Mouse (Mus musculus): ENCODE results near the gene Spindoc. TPM values are rescaled to one million over a fixed set of nuclear protein-coding genes. Genes with fewer than 3 reads are reported as not detected.
"Not testable (repeated sequence)": the region's sequence is repeated elsewhere in the genome, so short reads cannot be mapped to it uniquely, and the experiment has no call there.

Spindoc gene
- polyA plus RNA-seq, 1 experiment: 0.66 TPM

DNA sequence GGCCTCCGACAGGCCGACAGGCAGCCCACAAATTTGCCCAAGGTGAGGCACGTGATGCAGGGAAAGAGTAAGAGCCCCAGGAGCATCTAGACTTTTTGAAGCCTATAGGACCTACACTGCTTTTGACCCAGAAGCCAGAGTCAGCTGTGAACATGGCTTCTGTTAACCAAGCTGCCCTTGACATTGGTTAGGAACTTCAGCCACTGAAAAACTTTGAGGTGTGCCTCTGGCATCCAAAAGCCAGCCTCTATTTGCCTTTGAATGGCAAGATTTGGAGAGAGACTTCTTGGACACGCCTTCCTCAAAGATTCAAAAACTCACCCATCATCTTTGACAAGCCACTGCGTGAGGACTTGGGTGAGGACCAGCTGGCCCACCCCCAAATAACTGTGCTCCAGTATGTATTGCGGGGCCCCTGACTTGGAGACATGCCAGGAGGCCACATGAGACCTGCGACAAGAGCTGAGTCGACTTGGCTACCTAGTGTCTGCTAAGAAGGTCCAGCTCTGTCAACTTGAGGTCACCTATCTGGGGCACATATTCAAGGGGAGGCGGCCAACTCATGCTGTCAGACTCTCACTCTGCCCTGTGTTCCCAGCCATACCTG is 21.9 kb upstream of the Spindoc start:
- no peaks in the 10 kb centered on the region for H3K4me1 ChIP-seq (ENCODE audit: control insufficient read depth)
- H3K4me3 ChIP-seq (replicated peaks): no peak overlapping the region
- no peak for TF ChIP-seq GATA1 (IDR thresholded peaks at IDR 0.05; ENCODE audit: low read length)
- TF ChIP-seq TAL1 (IDR thresholded peaks at IDR 0.05; ENCODE audit: low read length): no peak
- no peaks in the 10 kb centered on the region for H3K9me3 ChIP-seq (ENCODE audit: control insufficient read depth, low read length)
- peaks cover 21% of the 10 kb centered on the region for H3K27me3 ChIP-seq (ENCODE audit: control insufficient read depth)
- no peaks in the 10 kb centered on the region for H3K36me3 ChIP-seq (ENCODE audit: control insufficient read depth)

DNA sequence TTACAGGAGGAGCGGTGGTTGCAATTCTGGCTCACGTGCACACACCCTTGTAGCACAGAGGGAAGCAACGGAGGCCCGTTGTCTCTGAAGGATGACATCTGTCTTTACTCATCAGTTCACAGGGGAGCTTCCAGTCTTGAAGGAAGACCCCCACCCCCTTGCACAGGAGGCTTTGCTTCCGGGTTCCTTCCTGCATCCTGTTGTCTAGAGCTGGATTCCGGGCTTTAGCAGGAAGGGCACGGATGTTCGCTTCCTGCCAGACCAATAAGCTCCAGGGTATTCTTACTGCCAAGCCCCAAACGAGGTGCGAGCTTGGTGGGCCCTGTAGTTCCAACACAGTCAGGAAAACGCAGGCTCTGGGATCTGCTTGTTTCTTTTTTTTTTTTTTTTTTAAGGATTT is 17.8 kb upstream of the Spindoc start:
- no peak for TF ChIP-seq GATA1 (IDR thresholded peaks at IDR 0.05; ENCODE audit: low read length)
- no peak for TF ChIP-seq TAL1 (IDR thresholded peaks at IDR 0.05; ENCODE audit: low read length)
- Histone ChIP-seq H3K27me3 (ENCODE audit: control insufficient read depth) (peaks cover 35% of the 10 kb centered on the region), H3K4me3 (replicated peaks) (no peak overlapping the region), H3K4me1 (ENCODE audit: control insufficient read depth) (no peaks in the 10 kb centered on the region), H3K36me3 (ENCODE audit: control insufficient read depth) (no peaks in the 10 kb centered on the region), H3K9me3 (ENCODE audit: control insufficient read depth, low read length) (no peaks in the 10 kb centered on the region; the same call in 1 of the 2 replicates)

DNA sequence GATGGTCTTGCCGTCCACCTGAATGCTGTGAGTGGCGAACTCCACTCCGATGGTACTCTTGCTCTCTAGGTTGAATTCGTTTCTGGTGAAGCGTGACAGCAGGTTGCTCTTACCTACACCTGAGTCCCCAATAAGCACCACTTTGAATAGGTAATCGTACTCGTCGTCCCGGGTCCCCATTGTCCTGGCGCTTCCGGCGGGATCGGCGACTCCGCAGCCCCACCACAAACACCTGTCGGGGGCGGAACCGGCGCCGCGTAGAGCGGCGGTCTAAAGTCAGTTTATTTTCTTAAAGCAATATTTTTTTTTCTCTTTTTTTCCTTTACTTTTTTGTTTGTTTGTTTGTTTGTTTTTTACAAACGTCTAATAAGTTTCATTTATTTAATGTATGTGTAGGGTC is 16.1 kb upstream of the Spindoc start:
- H3K36me3 ChIP-seq (ENCODE audit: control insufficient read depth); H3K4me3 ChIP-seq (replicated peaks); H3K9me3 ChIP-seq (ENCODE audit: control insufficient read depth, low read length); H3K4me1 ChIP-seq (ENCODE audit: control insufficient read depth): not testable (repeated sequence)
- H3K27me3 ChIP-seq (ENCODE audit: control insufficient read depth): peaks cover 35% of the 10 kb centered on the region

DNA sequence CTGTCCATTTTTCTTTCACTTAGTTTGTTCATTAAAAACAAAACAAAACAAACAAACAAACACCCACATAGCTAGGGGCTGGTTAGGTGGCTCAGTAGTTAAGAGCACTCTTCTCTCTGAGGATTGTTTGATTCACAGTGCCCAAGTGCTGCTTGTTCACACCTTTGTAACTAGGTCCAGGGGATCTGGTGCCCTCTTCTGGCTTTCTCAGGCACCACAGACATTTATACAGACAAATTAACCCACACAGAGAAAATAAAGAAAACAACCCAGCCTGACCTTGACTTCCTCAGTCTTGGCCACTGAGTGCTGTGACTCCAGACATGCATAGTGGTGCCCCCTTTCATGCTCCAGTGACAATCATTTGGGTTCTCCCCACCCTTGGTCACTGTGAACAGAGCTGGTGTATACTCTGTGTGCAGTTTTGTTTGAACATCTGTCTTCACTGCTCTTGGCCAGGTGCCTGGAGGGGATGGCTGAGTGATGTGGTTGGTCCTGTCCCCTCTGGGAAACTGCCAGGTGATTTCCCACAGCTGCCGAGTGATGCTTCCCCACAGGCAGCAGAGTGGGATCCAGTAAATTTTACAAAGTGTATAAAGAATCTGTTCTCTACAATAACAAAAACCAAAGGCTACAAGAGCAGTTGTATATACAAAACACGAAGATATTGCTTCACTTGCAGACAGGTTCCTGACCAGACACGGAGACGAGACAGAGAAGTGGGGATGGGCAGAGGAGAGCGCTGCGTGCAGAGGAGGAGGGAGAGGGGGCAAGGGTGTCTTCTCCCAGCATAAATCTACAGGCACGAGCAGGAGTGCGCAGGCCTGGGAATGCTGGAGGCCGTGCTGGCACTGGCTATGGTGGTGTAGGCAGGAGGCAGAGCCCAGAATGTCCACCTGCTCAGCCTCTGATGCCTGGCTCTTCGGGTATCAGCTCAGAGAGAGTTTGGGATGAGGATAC is 14.4 kb upstream of the Spindoc start:
- H3K4me3 ChIP-seq (replicated peaks); H3K9me3 ChIP-seq (ENCODE audit: control insufficient read depth, low read length); H3K36me3 ChIP-seq (ENCODE audit: control insufficient read depth); H3K4me1 ChIP-seq (ENCODE audit: control insufficient read depth): not testable (repeated sequence)
- peaks cover 30% of the 10 kb centered on the region for H3K27me3 ChIP-seq (ENCODE audit: control insufficient read depth)

DNA sequence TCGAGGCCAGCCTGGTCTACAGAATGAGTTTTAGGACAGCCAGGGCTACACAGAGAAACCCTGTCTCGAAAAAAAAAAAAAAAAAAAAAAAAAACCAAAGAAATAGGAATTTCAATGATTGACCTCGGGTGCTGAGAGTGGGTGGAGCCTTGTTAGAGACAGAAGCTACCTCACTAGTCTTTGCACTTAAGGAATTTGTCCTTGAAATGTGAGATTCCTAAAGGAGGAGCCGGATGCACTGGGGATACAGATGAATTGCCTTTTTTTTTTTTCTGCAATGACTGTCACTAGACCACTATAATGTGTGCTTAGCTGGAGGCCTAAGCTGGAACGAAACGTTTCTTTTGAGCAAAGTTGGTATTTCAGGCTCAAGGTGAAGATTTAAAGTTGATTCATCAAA is 5.7 kb upstream of the Spindoc start:
- Histone ChIP-seq H3K27me3 (ENCODE audit: control insufficient read depth) (no peaks in the 10 kb centered on the region), H3K36me3 (ENCODE audit: control insufficient read depth) (no peaks in the 10 kb centered on the region), H3K4me1 (ENCODE audit: control insufficient read depth) (peaks cover 6% of the 10 kb centered on the region), H3K4me3 (replicated peaks) (no peak overlapping the region), H3K9me3 (ENCODE audit: control insufficient read depth, low read length) (peaks cover 11% of the 10 kb centered on the region)
- TF ChIP-seq TAL1 (IDR thresholded peaks at IDR 0.05; ENCODE audit: low read length) (no peak), GATA1 (IDR thresholded peaks at IDR 0.05; ENCODE audit: low read length) (no peak)

DNA sequence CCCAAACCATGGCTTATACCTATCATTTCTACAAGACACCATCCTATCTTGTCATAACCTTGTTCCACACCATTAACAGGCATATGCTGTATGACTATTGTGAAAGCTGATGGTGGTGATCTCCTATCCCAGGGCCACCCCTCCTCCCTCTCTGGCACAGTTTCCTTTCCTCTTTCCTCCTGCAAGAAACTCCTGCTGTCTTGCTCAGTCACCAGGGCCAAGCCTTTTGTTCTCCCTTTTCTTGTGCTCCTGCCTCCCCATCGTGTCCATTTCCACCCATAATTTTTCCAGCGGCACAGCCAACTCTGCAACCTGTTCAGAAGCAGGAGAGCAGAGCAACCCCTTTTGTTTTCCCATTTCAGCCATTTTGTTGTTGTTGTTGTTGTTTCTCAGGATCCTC is 3.2 kb upstream of the Spindoc start:
- Histone ChIP-seq H3K4me1 (ENCODE audit: control insufficient read depth) (peaks cover 27% of the 10 kb centered on the region), H3K4me3 (replicated peaks) (no peak overlapping the region), H3K9me3 (ENCODE audit: control insufficient read depth, low read length) (peaks cover 8% of the 10 kb centered on the region), H3K27me3 (ENCODE audit: control insufficient read depth) (peaks cover 3% of the 10 kb centered on the region), H3K36me3 (ENCODE audit: control insufficient read depth) (no peaks in the 10 kb centered on the region)
- no peak for TF ChIP-seq GATA1 (IDR thresholded peaks at IDR 0.05; ENCODE audit: low read length)
- no peak for TF ChIP-seq TAL1 (IDR thresholded peaks at IDR 0.05; ENCODE audit: low read length)

DNA sequence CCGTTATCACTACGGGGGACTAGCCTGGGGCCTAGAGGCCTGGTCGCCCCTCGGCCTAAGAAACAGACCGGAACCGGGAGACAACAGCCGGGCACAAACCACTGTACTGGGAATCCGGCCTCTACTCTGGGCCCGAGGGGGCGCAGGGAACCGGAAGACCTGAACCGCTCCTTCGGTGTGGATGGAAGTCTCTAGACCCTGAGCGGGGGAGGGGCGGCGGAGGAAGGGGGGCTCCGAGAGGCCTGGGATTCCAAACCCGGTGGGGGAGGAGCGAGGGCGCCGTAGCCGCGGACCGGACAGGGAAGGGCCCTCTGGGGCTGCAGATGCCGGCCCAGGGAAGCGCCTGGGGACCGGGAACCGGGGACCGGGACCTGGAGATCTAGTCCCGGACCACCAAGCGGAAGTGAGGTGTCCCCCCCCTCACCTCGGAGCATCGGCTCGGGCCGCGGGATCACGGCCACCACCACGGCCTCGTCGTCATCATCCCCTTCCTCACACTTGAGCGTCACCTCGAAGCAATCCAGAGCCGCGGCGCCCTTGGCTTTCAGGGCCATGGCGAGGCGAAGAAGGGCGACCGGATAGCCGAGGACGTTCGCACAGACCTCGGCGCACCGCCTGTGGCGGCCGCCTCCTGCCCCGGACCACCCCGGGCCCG is 419 bp downstream of the Spindoc start:
- H3K4me1 ChIP-seq (ENCODE audit: control insufficient read depth): peaks cover 45% of the 10 kb centered on the region
- H3K27me3 ChIP-seq (ENCODE audit: control insufficient read depth): peaks cover 3% of the 10 kb centered on the region
- TF ChIP-seq GATA1 (IDR thresholded peaks at IDR 0.05; ENCODE audit: low read length) (no peak), TAL1 (IDR thresholded peaks at IDR 0.05; ENCODE audit: low read length) (no peak)
- H3K9me3 ChIP-seq (ENCODE audit: control insufficient read depth, low read length): no peaks in the 10 kb centered on the region
- H3K4me3 ChIP-seq (replicated peaks): peak overlapping the region; percentile 84
- no peaks in the 10 kb centered on the region for H3K36me3 ChIP-seq (ENCODE audit: control insufficient read depth)

DNA sequence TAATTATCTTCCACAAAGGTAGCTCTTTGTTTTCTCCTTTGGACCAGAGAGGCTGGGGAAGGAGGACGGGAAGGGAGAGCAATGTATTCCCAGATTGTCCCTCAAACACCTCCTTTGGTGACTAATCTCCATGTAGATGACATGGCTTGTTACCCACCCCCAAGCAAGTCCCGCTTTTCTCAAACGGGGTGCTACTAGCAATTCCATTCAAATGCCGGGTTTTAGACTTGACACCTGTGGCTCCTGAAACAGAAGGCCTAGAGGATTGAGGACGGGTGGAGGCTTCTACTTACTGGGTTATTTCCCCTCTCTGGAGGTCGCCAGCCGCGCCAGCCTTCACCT is 917 bp downstream of the Spindoc start:
- Histone ChIP-seq H3K4me3 (replicated peaks) (peak overlapping the region; percentile 84), H3K27me3 (ENCODE audit: control insufficient read depth) (peaks cover 3% of the 10 kb centered on the region), H3K36me3 (ENCODE audit: control insufficient read depth) (no peaks in the 10 kb centered on the region), H3K4me1 (ENCODE audit: control insufficient read depth) (peaks cover 45% of the 10 kb centered on the region), H3K9me3 (ENCODE audit: control insufficient read depth, low read length) (no peaks in the 10 kb centered on the region)
- TF ChIP-seq TAL1 (IDR thresholded peaks at IDR 0.05; ENCODE audit: low read length) (no peak), GATA1 (IDR thresholded peaks at IDR 0.05; ENCODE audit: low read length) (no peak)

DNA sequence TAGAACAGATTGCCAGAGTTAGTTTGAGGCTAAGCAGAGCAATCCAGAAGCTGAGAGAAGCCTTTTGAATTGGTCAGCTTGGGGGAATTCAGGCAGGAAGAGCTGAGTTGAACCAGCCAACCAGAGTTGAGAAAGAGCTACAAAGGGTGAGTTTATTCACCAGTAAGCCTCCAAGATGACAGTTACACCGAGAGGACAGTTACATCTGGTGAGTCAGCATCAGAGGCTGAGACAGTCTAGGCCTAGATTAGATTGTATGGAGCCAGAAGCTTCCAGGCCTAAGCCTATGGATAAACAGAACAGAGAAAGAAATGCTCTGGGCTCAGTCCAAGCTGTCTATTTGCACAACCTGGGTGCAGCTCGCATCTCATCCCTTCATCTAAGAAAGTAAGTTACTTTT is 5.2 kb downstream of the Spindoc start:
- TF ChIP-seq GATA1 (IDR thresholded peaks at IDR 0.05; ENCODE audit: low read length): no peak
- TF ChIP-seq TAL1 (IDR thresholded peaks at IDR 0.05; ENCODE audit: low read length): no peak
- peaks cover 33% of the 10 kb centered on the region for H3K4me1 ChIP-seq (ENCODE audit: control insufficient read depth)
- H3K27me3 ChIP-seq (ENCODE audit: control insufficient read depth): peaks cover 3% of the 10 kb centered on the region
- no peak overlapping the region for H3K4me3 ChIP-seq (replicated peaks)
- H3K36me3 ChIP-seq (ENCODE audit: control insufficient read depth): peaks cover 18% of the 10 kb centered on the region
- no peaks in the 10 kb centered on the region for H3K9me3 ChIP-seq (ENCODE audit: control insufficient read depth, low read length)
